Mouse (Mus musculus): ENCODE measurements around the gene Rab25. TPM values are rescaled to one million over a fixed set of nuclear protein-coding genes. Genes with fewer than 3 reads are reported as not detected.
"Not testable (repeated sequence)": the region's sequence is repeated elsewhere in the genome, so short reads cannot be mapped to it uniquely, and the experiment has no call there.

Rab25 gene
- polyA plus RNA-seq, 1 experiment from 2014 or later, result 0.86 TPM

DNA sequence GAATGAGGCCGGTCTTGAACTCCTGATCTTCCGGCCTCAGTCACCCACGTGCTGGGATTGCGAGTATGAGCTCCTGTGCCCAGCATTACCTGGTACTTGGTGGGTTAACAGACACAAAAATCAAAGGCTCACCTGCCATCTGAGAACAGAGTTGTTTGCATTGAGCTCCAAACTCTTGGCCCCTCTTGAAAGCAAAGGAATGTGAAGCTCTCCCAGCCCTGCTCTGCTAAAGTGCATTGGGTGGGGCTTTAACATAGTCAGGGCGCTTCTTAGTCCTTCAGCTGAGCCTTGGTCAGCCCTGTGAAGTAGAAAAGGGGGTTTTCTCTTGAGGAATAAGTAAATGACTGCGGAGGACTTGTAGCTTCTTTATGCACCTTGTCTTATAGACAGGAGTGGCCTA is 37.7 kb upstream of the Rab25 start:
- H3K4me1 ChIP-seq (ENCODE audit: control insufficient read depth, insufficient read depth, low read length), result no peaks in the 10 kb centered on the region; the same call in 1 of the 2 replicates
- H3K27ac ChIP-seq (ENCODE audit: low read depth, low read length), result no peak overlapping the region
- no peak overlapping the region for H3K9ac ChIP-seq (ENCODE audit: low read length)
- ATAC-seq (ENCODE audit: low FRiP score) (no peak), DNase-seq (ENCODE audit: low spot score, missing footprints) (no peak)
- peaks cover 23% of the 10 kb centered on the region for H3K36me3 ChIP-seq (ENCODE audit: control insufficient read depth, insufficient read depth, low read length)
- H3K4me2 ChIP-seq, result no peak overlapping the region
- no peaks in the 10 kb centered on the region for H3K27me3 ChIP-seq (ENCODE audit: control insufficient read depth, insufficient read depth, low read length)
- H3K4me3 ChIP-seq (ENCODE audit: low read depth, low read length), result no peak overlapping the region
- 95% methylated on average over 6 of the region's 6 CpGs for WGBS
- no peaks in the 10 kb centered on the region for H3K9me3 ChIP-seq (ENCODE audit: control insufficient read depth, low read length)

DNA sequence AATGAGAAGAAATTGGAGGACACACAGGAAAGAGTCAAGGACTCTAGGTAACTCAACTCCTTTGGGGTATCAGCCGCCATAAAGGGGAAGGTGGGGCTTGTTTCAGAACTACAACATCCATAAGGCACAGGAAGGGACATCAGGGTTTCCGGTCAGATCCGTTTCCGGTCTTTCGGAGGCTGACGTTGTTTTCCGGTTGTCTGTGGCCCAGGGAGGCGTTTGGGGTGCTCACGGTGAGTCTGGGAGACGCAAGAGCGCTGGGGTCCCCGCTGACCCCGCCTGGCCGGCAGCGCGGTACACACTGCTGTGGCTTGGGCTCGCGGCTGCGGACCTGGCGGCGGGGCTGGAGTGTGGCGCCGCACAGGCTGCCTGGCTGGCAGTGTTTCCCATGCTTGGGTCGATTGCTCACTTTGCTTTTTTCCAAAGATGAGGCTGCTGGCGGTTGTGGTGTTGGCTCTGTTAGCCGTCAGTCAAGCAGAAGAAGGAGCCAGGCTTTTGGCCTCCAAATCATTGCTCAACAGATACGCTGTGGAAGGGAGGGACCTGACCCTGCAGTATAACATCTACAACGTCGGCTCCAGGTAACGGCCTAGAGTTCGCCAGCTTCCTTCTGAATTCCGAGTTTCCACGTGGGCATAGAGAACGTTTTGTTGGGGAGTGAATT is 31.5 kb upstream of the Rab25 start:
- Histone ChIP-seq H3K9ac (ENCODE audit: low read length) (peak overlapping the region; percentile 88), H3K27ac (ENCODE audit: low read depth, low read length) (no peak overlapping the region), H3K27me3 (ENCODE audit: control insufficient read depth, insufficient read depth, low read length) (no peaks in the 10 kb centered on the region), H3K4me1 (ENCODE audit: control insufficient read depth, insufficient read depth, low read length) (peaks cover 5% of the 10 kb centered on the region; the same call in 1 of the 2 replicates), H3K36me3 (ENCODE audit: control insufficient read depth, insufficient read depth, low read length) (peaks cover 8% of the 10 kb centered on the region; the same call in 1 of the 2 replicates), H3K4me3 (ENCODE audit: low read depth, low read length) (peak overlapping the region; percentile 90), H3K4me2 (peak overlapping the region; percentile 85), H3K9me3 (ENCODE audit: control insufficient read depth, low read length) (no peaks in the 10 kb centered on the region)
- peak; percentile 87 for ATAC-seq (ENCODE audit: low FRiP score)
- peak; percentile 97 for DNase-seq (ENCODE audit: low spot score, missing footprints)
- WGBS, result under 1% methylated on average over 34 of the region's 34 CpGs

- peak; percentile 51; the same call in 1 of the 2 replicates for ATAC-seq (ENCODE audit: low FRiP score)
- peaks cover 8% of the 10 kb centered on the region; the same call in 1 of the 2 replicates for H3K36me3 ChIP-seq (ENCODE audit: control insufficient read depth, insufficient read depth, low read length)
- WGBS, result 45% methylated on average over 8 of the region's 8 CpGs
- peaks cover 5% of the 10 kb centered on the region; the same call in 1 of the 2 replicates for H3K4me1 ChIP-seq (ENCODE audit: control insufficient read depth, insufficient read depth, low read length)
- H3K27me3 ChIP-seq (ENCODE audit: control insufficient read depth, insufficient read depth, low read length), result no peaks in the 10 kb centered on the region
- no peak for DNase-seq (ENCODE audit: low spot score, missing footprints)
- H3K4me3 ChIP-seq (ENCODE audit: low read depth, low read length), result peak overlapping the region; percentile 90
- no peak overlapping the region for H3K27ac ChIP-seq (ENCODE audit: low read depth, low read length)
- H3K9me3 ChIP-seq (ENCODE audit: control insufficient read depth, low read length), result no peaks in the 10 kb centered on the region
- peak overlapping the region; percentile 85 for H3K4me2 ChIP-seq
- peak overlapping the region; percentile 88 for H3K9ac ChIP-seq (ENCODE audit: low read length)
Observed at GRCm38 (mm10) chr3:88578498-88579424, 30.7 kb upstream of the Rab25 start.

- H3K9me3 ChIP-seq (ENCODE audit: control insufficient read depth, low read length); H3K27me3 ChIP-seq (ENCODE audit: control insufficient read depth, insufficient read depth, low read length); H3K4me3 ChIP-seq (ENCODE audit: low read depth, low read length); H3K27ac ChIP-seq (ENCODE audit: low read depth, low read length); H3K4me2 ChIP-seq; H3K36me3 ChIP-seq (ENCODE audit: control insufficient read depth, insufficient read depth, low read length); DNase-seq (ENCODE audit: low spot score, missing footprints); ATAC-seq (ENCODE audit: low FRiP score); H3K4me1 ChIP-seq (ENCODE audit: control insufficient read depth, insufficient read depth, low read length); H3K9ac ChIP-seq (ENCODE audit: low read length): not testable (repeated sequence)
- WGBS, result 91% methylated on average over 5 of the region's 5 CpGs
Observed at GRCm38 (mm10) chr3:88577846-88578245, 29.7 kb upstream of the Rab25 start.

- no peak for ATAC-seq (ENCODE audit: low FRiP score)
- 84% methylated on average over 3 of the region's 3 CpGs for WGBS
Observed at GRCm38 (mm10) chr3:88575540-88575939, 27.4 kb upstream of the Rab25 start, which contains the start of gene Ssr2. Ssr2 (plus strand) TSS chr3:88575876.

DNA sequence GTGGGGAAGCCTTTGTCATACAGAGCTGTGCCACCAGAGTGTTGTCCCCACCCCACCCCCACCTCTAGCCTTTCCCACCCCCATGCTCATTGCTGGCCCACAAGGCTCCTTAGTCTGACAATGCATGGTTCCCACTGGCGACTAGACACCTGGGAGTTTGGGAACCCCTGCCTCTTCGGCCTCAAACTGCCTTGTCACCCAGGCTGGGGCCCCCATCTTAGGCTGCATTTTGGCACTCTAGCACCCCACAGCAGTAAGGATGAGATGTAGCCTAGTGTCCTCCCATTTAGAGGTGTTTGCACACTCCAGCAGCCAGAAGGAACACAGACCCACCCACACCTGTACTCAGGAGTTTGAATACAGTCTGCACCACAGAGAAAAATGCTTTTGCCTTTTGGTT is 25.7 kb upstream of the Rab25 start:
- Histone ChIP-seq H3K9me3 (ENCODE audit: control insufficient read depth, low read length) (no peaks in the 10 kb centered on the region), H3K9ac (ENCODE audit: low read length) (no peak overlapping the region), H3K27ac (ENCODE audit: low read depth, low read length) (no peak overlapping the region), H3K27me3 (ENCODE audit: control insufficient read depth, insufficient read depth, low read length) (no peaks in the 10 kb centered on the region), H3K4me2 (no peak overlapping the region), H3K4me3 (ENCODE audit: low read depth, low read length) (no peak overlapping the region), H3K4me1 (ENCODE audit: control insufficient read depth, insufficient read depth, low read length) (no peaks in the 10 kb centered on the region; the same call in 1 of the 2 replicates), H3K36me3 (ENCODE audit: control insufficient read depth, insufficient read depth, low read length) (peaks cover 13% of the 10 kb centered on the region; the same call in 1 of the 2 replicates)
- WGBS, result 79% methylated on average over 2 of the region's 2 CpGs
- ATAC-seq (ENCODE audit: low FRiP score) (no peak), DNase-seq (ENCODE audit: low spot score, missing footprints) (no peak)

More at GRCm38 (mm10) chr3:88575540-88575939, 27.4 kb upstream of the Rab25 start, which contains the start of gene Ssr2:
- no peak for DNase-seq (ENCODE audit: low spot score, missing footprints)
- Histone ChIP-seq H3K4me2 (no peak within 1 kb of the TSS), H3K27me3 (ENCODE audit: control insufficient read depth, insufficient read depth, low read length) (no peaks in the 10 kb centered on the region), H3K27ac (ENCODE audit: low read depth, low read length) (no peak within 1 kb of the TSS), H3K9ac (ENCODE audit: low read length) (no peak within 1 kb of the TSS), H3K4me3 (ENCODE audit: low read depth, low read length) (no peak within 1 kb of the TSS), H3K4me1 (ENCODE audit: control insufficient read depth, insufficient read depth, low read length) (peaks cover 5% of the 10 kb centered on the region; the same call in 1 of the 2 replicates), H3K36me3 (ENCODE audit: control insufficient read depth, insufficient read depth, low read length) (no peaks in the 10 kb centered on the region), H3K9me3 (ENCODE audit: control insufficient read depth, low read length) (no peaks in the 10 kb centered on the region)

DNA sequence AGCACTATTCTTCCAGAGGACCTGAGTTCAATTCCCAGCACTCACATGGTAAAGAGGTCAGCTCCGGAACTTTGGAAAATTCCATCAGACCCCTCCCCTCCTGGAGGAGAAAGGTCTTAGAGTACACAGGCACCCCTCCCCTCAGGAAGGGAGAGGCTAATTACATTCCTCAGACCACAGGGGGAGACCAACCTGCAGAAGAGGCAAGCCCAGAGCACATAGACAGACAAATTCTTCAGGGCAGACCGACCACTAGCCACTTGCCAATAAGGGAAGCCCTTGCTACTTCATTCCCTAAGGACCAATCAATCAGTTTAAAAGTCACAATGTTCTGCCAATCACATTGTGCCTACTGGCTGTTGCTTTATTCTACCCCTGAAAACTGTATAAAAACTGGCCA is 24.7 kb upstream of the Rab25 start:
- Histone ChIP-seq H3K9ac (ENCODE audit: low read length) (no peak overlapping the region), H3K9me3 (ENCODE audit: control insufficient read depth, low read length) (no peaks in the 10 kb centered on the region)
- no peak for ATAC-seq (ENCODE audit: low FRiP score)

DNA sequence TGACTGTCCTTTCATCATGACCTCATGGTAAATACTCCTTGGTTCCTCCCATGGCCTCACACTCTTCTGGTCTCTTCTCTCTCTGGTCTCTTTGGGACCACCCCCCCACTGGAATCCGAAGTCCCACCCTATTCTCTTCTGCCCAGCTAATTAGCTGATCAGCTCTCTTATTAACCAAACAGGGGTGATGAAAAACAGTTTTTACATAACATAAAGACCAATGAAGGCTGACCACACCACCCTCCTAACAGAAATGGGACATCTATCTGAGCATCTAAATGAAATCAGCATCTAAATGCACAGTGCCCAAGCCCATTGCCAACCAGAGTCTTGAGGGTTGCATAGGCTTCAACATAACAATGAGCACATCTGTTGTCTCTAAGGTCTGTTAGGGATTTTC is 23.8 kb upstream of the Rab25 start:
- H3K4me2 ChIP-seq, result no peak overlapping the region
- H3K27ac ChIP-seq (ENCODE audit: low read depth, low read length), result no peak overlapping the region
- no peak overlapping the region for H3K9ac ChIP-seq (ENCODE audit: low read length)
- 64% methylated on average over 1 of the region's 1 CpGs for WGBS
- H3K9me3 ChIP-seq (ENCODE audit: control insufficient read depth, low read length), result no peaks in the 10 kb centered on the region
- H3K4me1 ChIP-seq (ENCODE audit: control insufficient read depth, insufficient read depth, low read length), result no peaks in the 10 kb centered on the region
- ATAC-seq (ENCODE audit: low FRiP score) (no peak), DNase-seq (ENCODE audit: low spot score, missing footprints) (no peak)
- H3K36me3 ChIP-seq (ENCODE audit: control insufficient read depth, insufficient read depth, low read length), result peaks cover 28% of the 10 kb centered on the region; the same call in 1 of the 2 replicates
- no peak overlapping the region for H3K4me3 ChIP-seq (ENCODE audit: low read depth, low read length)
- no peaks in the 10 kb centered on the region for H3K27me3 ChIP-seq (ENCODE audit: control insufficient read depth, insufficient read depth, low read length)

More for the DNA sequence above, 24.7 kb upstream of the Rab25 start:
- Histone ChIP-seq H3K4me1 (ENCODE audit: control insufficient read depth, insufficient read depth, low read length) (no peaks in the 10 kb centered on the region), H3K4me2 (no peak overlapping the region), H3K27me3 (ENCODE audit: control insufficient read depth, insufficient read depth, low read length) (no peaks in the 10 kb centered on the region), H3K4me3 (ENCODE audit: low read depth, low read length) (no peak overlapping the region), H3K36me3 (ENCODE audit: control insufficient read depth, insufficient read depth, low read length) (peaks cover 23% of the 10 kb centered on the region; the same call in 1 of the 2 replicates), H3K27ac (ENCODE audit: low read depth, low read length) (no peak overlapping the region)
- no peak for DNase-seq (ENCODE audit: low spot score, missing footprints)
- 85% methylated on average over 2 of the region's 2 CpGs for WGBS

- no peaks in the 10 kb centered on the region for H3K27me3 ChIP-seq (ENCODE audit: control insufficient read depth, insufficient read depth, low read length)
- no peaks in the 10 kb centered on the region for H3K4me1 ChIP-seq (ENCODE audit: control insufficient read depth, insufficient read depth, low read length)
- H3K36me3 ChIP-seq (ENCODE audit: control insufficient read depth, insufficient read depth, low read length), result peaks cover 40% of the 10 kb centered on the region
- 97% methylated on average over 10 of the region's 10 CpGs for WGBS
- DNase-seq (ENCODE audit: low spot score, missing footprints), result no peak
- no peaks in the 10 kb centered on the region for H3K9me3 ChIP-seq (ENCODE audit: control insufficient read depth, low read length)
- H3K4me3 ChIP-seq (ENCODE audit: low read depth, low read length), result no peak overlapping the region
- H3K9ac ChIP-seq (ENCODE audit: low read length), result no peak overlapping the region
- H3K27ac ChIP-seq (ENCODE audit: low read depth, low read length), result no peak overlapping the region
- no peak for ATAC-seq (ENCODE audit: low FRiP score)
- no peak overlapping the region for H3K4me2 ChIP-seq
Observed at GRCm38 (mm10) chr3:88570341-88570740, 22.2 kb upstream of the Rab25 start.

All from midbrain, embryonic 11.5 days (tissue).